ENCODE assay signal across 9 mouse cellular contexts in genomic region chr2:148874224-148874616, GRCm38 (mm10). TPM values are rescaled to one million over a fixed set of nuclear protein-coding genes. Genes with fewer than 3 reads are reported as not detected.
DNase-seq lines count a peak whose midpoint lies in the region; ATAC-seq and TF ChIP-seq lines count a peak whose summit lies in the region.
"Had no signal": no experiment of that assay in that cellular context is flagged by ENCODE, and none has a peak within 500 bp of the region (broad histone marks: within the 10 kb centered on the region; RNA-seq: fewer than 3 reads in every experiment).

No protein-coding gene starts in this region.

- H3K4me2 ChIP-seq in kidney, embryonic 14.5 days (replicated peaks; ENCODE audit: low read depth, low read length): peak overlapping the region; percentile 80
- peak overlapping the region; percentile 92 for H3K4me2 ChIP-seq in hindbrain, embryonic 15.5 days
- H3K4me2 ChIP-seq in midbrain, embryonic 15.5 days: peak overlapping the region; percentile 86

- 39% methylated on average over 3 of the region's 3 CpGs for WGBS in kidney, embryonic 14.5 days
- 49% methylated on average over 3 of the region's 3 CpGs for WGBS in hindbrain, embryonic 15.5 days
- WGBS in midbrain, embryonic 15.5 days: 44% methylated on average over 3 of the region's 3 CpGs

- no peaks in the 10 kb centered on the region for H3K27me3 ChIP-seq in kidney, embryonic 14.5 days (ENCODE audit: control insufficient read depth, insufficient read depth, low read length)
- H3K27me3 ChIP-seq in hindbrain, embryonic 15.5 days: no peaks in the 10 kb centered on the region
- H3K27me3 ChIP-seq in midbrain, embryonic 15.5 days (replicated peaks): no peaks in the 10 kb centered on the region

- no peak for ATAC-seq in kidney, embryonic 14.5 days (ENCODE audit: low FRiP score, low TSS enrichment)
- no peak for ATAC-seq in hindbrain, embryonic 15.5 days (ENCODE audit: low FRiP score, low read depth)
- ATAC-seq in midbrain, embryonic 15.5 days (replicated peaks): peak; percentile 10

- H3K4me1 ChIP-seq in kidney, embryonic 14.5 days (ENCODE audit: control insufficient read depth, insufficient read depth, low read length): peaks cover 15% of the 10 kb centered on the region
- peaks cover 38% of the 10 kb centered on the region for H3K4me1 ChIP-seq in bone marrow macrophage, adult 2 months (ENCODE audit: control insufficient read depth, insufficient read depth, low read length)
- H3K4me1 ChIP-seq in hindbrain, embryonic 15.5 days (replicated peaks): peaks cover 30% of the 10 kb centered on the region
- H3K4me1 ChIP-seq in midbrain, embryonic 15.5 days: peaks cover 24% of the 10 kb centered on the region

- H3K36me3 ChIP-seq in kidney, embryonic 14.5 days (ENCODE audit: control insufficient read depth, insufficient read depth, low read length): peaks cover 16% of the 10 kb centered on the region; the same call in 1 of the 2 replicates
- H3K36me3 ChIP-seq in hindbrain, embryonic 15.5 days: peaks cover 16% of the 10 kb centered on the region
- H3K36me3 ChIP-seq in midbrain, embryonic 15.5 days (replicated peaks): peaks cover 13% of the 10 kb centered on the region; the same call in 1 of the 2 replicates

- H3K27ac ChIP-seq in kidney, embryonic 14.5 days (ENCODE audit: low read depth, low read length): no peak overlapping the region
- peak overlapping the region; percentile 84 for H3K27ac ChIP-seq in bone marrow macrophage, adult 2 months (ENCODE audit: insufficient read depth, low read depth, low read length)
- peak overlapping the region; percentile 87 for H3K27ac ChIP-seq in hindbrain, embryonic 15.5 days (replicated peaks)
- H3K27ac ChIP-seq in midbrain, embryonic 15.5 days: no peak overlapping the region; the same call in 1 of the 2 replicates

- TF ChIP-seq CTCF in bone marrow macrophage, adult 2 months (IDR thresholded peaks at IDR 0.05; ENCODE audit: low read depth, low read length): no peak

- DNase-seq in kidney, postnatal 4 days: no peak
- DNase-seq in frontal cortex, postnatal 10 days (ENCODE audit: low spot score in 2 of 2): no peak
- no peak for DNase-seq in thymus, postnatal 36 days
- no peak for DNase-seq in retina, embryonic 14.5 days (ENCODE audit: low spot score)

- H3K9me3 ChIP-seq in kidney, embryonic 14.5 days (ENCODE audit: control insufficient read depth, low read length): no peaks in the 10 kb centered on the region
- no peaks in the 10 kb centered on the region for H3K9me3 ChIP-seq in hindbrain, embryonic 15.5 days
- H3K9me3 ChIP-seq in midbrain, embryonic 15.5 days: no peaks in the 10 kb centered on the region

- H3K9ac ChIP-seq in kidney, embryonic 14.5 days (ENCODE audit: low read depth, low read length): peak overlapping the region; percentile 84; the same call in 1 of the 2 replicates
- peak overlapping the region; percentile 80 for H3K9ac ChIP-seq in hindbrain, embryonic 15.5 days
- H3K9ac ChIP-seq in midbrain, embryonic 15.5 days: peak overlapping the region; percentile 88

- no peak for TF ChIP-seq POLR2A in bone marrow macrophage, adult 2 months (IDR thresholded peaks at IDR 0.05; ENCODE audit: borderline replicate concordance, low read depth, low read length)

- peak overlapping the region; percentile 92 for H3K4me3 ChIP-seq in kidney, embryonic 14.5 days (ENCODE audit: low read length)
- peak overlapping the region; percentile 75 for H3K4me3 ChIP-seq in bone marrow macrophage, adult 2 months (ENCODE audit: insufficient read depth, low read length)
- H3K4me3 ChIP-seq in hindbrain, embryonic 15.5 days: peak overlapping the region; percentile 81
- peak overlapping the region; percentile 90 for H3K4me3 ChIP-seq in midbrain, embryonic 15.5 days

RNA-seq across cellular contexts. Expression of gene Cst3, which starts 1.3 kb away (rescaled TPM):
- 391 and 459 TPM in 2 replicates for polyA plus RNA-seq in kidney, embryonic 14.5 days (2014; fragmentation: Nextera tagmentation; extraction: Ambion mirVana)
- polyA plus RNA-seq in bone marrow macrophage, adult 2 months (2012; ENCODE audit: insufficient read depth, insufficient read length, missing spikeins): 2,557 and 2,597 TPM in 2 replicates
- polyA plus RNA-seq in hindbrain, embryonic 15.5 days (2015; fragmentation: Nextera tagmentation; extraction: Ambion mirVana): 672 and 703 TPM in 2 replicates
- polyA plus RNA-seq in midbrain, embryonic 15.5 days (2015; fragmentation: Nextera tagmentation; extraction: Ambion mirVana): 514 and 563 TPM in 2 replicates

RNA-seq across cellular contexts. Expression of gene 9230104L09Rik, which starts 9.4 kb away (rescaled TPM):
- not detected in 2 replicates for polyA plus RNA-seq in kidney, embryonic 14.5 days (2014; fragmentation: Nextera tagmentation; extraction: Ambion mirVana)
- polyA plus RNA-seq in bone marrow macrophage, adult 2 months (2012; ENCODE audit: insufficient read depth, insufficient read length, missing spikeins): not detected in 2 replicates
- not detected in 2 replicates for polyA plus RNA-seq in hindbrain, embryonic 15.5 days (2015; fragmentation: Nextera tagmentation; extraction: Ambion mirVana)
- polyA plus RNA-seq in midbrain, embryonic 15.5 days (2015; fragmentation: Nextera tagmentation; extraction: Ambion mirVana): not detected in 2 replicates

RNA-seq across cellular contexts. Expression of gene Cst9, which starts 39.3 kb away (rescaled TPM):
- not detected in 2 replicates for polyA plus RNA-seq in kidney, embryonic 14.5 days (2014; fragmentation: Nextera tagmentation; extraction: Ambion mirVana)
- polyA plus RNA-seq in bone marrow macrophage, adult 2 months (2012; ENCODE audit: insufficient read depth, insufficient read length, missing spikeins): not detected in 2 replicates
- not detected in 2 replicates for polyA plus RNA-seq in hindbrain, embryonic 15.5 days (2015; fragmentation: Nextera tagmentation; extraction: Ambion mirVana)
- not detected in 2 replicates for polyA plus RNA-seq in midbrain, embryonic 15.5 days (2015; fragmentation: Nextera tagmentation; extraction: Ambion mirVana)

RNA-seq across cellular contexts. Expression of gene Cst13, which starts 54.3 kb away (rescaled TPM):
- not detected in 2 replicates for polyA plus RNA-seq in kidney, embryonic 14.5 days (2014; fragmentation: Nextera tagmentation; extraction: Ambion mirVana)
- polyA plus RNA-seq in bone marrow macrophage, adult 2 months (2012; ENCODE audit: insufficient read depth, insufficient read length, missing spikeins): not detected in 2 replicates
- polyA plus RNA-seq in hindbrain, embryonic 15.5 days (2015; fragmentation: Nextera tagmentation; extraction: Ambion mirVana): not detected in 2 replicates
- not detected in 2 replicates for polyA plus RNA-seq in midbrain, embryonic 15.5 days (2015; fragmentation: Nextera tagmentation; extraction: Ambion mirVana)
- polyA plus RNA-seq: gonadal fat pad, adult 2 months had no signal

Comparison
In these comparisons a context has a peak if more than half of its experiments do, and no peak if none do; other contexts are left out.
1. H3K27ac ChIP-seq: peak in bone marrow macrophage, adult 2 months (single experiment) and hindbrain, embryonic 15.5 days (single experiment); none in kidney, embryonic 14.5 days (single experiment) and midbrain, embryonic 15.5 days (single experiment).
2. Peak in every context shown above with its lines, with median percentiles within 50 percentile points of each other: H3K4me2 ChIP-seq, H3K4me3 ChIP-seq and H3K9ac ChIP-seq.